Mouse (Mus musculus): Measurements from ENCODE around the gene Klf1.

The Klf1 gene

DNA sequence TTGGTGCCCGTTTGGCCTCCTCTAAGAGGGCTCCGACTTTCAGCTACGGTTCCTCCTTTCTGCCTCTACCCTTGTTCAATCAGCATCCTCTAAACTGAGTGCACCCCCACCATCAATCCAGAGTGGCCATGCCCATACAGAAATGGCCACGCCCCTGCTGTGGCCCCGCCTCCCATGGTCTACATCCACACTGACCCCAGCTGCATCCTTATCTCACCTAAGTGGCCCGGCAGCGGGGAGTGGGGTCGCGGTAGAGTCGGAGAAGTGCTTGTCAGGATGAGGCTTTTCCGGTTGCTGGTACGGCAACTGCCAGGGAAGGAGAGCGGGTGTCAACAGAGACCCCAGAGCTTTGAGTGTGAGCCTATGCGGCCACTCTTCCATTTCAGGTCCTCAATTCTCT, 33.8 kb downstream of the Klf1 start:
- peak; percentile 23 for DNase-seq (ENCODE audit: low read depth)

DNA sequence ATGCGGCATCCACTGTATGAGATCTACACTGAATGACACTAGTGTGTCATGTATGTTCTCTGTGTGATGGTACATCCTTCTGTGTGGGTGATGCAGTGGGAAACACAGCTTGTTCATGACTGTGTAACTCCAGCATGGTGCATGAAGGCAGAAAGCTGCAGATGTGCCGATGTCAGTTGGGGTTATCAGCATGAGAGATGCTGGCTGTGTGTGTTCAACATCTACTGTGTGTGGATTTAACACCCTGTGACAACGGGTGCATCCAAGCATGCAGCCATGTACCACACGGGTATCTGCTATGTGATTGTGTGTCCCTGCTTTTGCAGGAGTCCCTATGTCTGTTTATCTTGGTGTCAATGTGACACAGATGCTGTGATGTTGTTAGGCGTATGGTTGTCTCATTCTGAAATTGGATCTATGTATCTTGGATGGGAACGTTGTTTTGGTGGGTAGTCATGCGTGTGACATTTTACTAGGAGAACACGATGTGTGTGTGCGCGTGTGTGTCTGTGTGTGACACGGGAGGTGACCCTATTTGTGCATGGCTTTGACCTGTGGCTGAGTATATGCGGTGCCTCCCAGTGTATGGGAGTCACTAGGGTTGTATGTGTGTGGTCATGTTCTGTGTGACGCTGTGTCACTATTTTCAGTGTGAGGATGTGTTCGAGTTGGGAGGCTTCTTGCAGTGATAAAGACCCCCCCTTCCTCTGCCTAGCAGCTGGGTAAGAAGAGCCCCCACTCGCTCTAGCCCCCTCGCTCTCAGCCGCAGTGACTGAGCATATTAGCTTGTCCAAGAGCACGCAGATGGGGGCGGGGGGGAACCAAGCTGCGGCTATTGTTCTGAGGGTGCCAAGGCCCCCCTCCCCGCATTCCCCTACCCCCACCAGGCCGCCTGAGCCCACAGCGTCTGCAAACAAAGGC, 34.6 kb downstream of the Klf1 start:
- DNase-seq (ENCODE audit: low read depth) = peak; percentile 29

DNA sequence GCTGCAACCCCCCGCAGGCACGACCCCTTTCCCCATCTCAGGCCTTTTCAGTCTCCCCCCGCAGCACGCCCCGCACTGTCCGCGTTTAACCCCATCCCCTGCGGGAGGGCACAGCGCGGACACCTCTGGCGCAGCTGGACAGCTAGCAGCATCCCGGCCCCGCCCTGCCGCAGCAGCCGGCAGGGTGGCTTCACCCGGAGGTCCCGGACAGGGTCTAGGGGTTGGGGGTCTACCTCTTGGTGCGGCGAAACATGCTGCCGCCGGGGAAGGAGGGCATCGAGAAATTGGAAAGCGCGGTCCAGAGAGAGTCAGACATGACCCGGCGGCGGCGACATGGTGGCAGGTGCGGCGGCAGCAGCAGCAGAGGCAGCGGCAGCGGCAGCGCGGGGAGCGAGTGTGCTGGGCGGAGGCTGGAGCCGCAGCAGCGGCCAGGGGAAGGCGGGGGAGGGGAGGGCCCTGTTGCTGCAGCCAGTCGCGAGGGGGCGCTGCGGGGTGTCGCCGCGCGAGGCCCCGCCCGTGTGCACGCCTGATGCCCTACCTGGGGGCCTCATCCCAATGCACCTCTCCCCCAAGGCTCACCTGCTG, 35.3 kb downstream of the Klf1 start, which contains the start of gene Mast1:
Mast1 (minus strand) TSS at position 398 of the 585 bp plus-strand sequence.
- DNase-seq (ENCODE audit: low read depth) = peak; percentile 80

DNA sequence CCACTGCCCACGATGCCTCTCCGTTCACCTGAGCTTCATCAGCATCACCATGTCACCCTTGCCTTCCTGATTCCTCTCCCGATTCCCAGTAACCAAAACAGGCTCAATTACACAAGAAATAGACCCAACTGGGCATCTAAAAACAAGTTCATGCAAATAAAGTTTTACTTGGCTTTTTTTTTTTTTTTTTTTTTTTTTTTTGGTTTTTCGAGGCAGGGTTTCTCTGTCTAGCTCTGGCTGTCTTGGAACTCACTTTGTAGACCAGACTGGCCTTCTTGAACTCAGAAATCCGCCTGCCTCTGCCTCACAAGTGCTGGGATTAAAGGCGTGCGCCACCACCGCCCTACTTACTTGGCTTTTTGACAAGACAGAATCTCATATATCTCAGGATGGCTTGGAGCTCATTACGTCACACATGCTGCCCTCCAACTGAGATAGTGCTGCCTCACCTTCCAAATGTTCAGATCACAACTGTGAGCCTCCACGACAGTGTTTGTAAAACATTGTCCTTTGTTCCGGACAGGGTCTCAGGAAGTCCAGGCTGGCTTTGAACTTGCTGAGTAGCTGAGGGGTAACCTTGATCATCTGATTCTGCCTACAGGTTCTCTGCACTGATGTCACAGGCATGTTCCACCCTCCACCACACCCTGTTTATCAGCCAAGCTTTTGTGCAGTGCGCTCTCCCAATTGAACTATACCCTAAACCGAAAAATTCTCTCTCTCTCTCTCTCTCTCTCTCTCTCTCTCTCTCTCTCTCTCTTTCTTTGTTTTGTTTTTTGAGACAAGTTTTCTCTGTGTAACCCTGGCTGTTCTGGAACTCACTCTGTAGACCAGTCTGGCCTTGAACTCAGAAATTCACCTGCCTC, 36.1 kb downstream of the Klf1 start:
- DNase-seq (ENCODE audit: low read depth) = no peak

DNA sequence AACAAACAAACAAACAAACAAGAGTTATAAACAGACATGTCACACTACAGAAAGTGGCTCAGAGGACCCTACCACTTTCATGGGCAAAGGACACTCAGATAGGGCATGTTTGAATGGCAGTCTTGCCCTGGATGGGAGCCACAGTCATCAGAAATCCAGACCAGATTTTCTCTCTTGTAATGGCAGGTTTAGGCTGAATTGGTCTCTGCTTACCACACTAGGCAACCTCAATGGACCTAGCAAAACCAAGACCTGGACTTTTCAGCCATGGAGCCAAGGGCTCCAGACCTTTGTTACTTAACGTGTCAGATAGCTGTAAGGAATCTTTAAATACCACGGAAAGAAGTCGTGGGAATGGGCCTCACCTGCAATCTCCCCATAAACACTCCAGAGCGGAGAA, 42.0 kb downstream of the Klf1 start:
- no peak for DNase-seq (ENCODE audit: low read depth)

DNA sequence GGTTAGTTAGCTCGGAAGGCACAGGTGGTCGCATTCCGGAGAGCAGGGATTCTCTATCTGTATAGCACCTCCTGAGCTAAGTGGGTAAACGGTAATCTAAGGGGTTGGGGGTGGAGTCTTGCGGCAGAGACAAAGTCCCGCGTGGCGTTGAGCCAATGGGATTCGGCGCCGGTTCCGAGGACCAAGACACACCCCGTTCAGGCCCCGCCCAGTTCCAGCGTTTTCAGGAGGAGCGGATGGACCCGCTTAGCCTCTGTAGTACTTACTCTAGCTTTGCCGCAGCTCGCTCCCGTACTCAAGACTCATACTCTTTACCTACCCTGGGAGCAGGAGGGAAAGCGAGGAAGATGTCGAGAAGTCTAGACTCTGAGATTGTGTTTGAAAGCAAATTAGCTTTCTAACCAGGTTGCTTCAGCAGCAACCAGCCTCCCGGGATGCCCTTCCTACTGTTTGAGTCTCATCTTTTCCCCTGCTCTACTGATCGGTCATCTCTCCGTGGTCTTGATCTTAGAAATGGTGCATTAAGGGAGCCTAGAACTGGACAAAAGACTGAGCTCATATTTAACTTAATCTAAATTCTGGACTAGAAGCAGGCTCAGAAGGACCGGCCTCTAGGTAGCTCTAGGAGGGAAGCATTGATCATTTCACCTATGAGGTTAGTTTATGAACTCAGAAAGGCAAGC, 42.9 kb downstream of the Klf1 start:
- DNase-seq (ENCODE audit: low read depth) = peak; percentile 55

DNA sequence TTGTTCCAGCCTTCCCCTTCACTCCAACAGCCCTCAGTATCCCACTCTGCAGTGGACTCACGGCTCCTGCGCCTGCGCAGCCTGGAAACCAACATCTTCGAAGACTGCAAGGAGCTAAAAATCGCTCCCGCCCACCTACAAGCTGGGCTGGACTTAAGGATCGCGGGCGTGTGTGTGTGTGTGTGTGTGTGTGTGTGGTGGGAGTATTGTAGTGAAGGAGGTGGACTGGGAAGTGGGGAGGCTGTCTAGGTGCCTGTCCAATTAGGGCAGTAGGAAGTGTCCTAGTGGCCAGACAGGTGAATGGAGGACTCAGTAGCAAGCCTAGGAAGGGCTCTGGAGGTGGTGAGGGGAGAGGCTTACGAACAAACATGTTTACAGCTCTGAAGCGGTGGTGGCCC, 43.5 kb downstream of the Klf1 start:
- DNase-seq (ENCODE audit: low read depth) = no peak

DNA sequence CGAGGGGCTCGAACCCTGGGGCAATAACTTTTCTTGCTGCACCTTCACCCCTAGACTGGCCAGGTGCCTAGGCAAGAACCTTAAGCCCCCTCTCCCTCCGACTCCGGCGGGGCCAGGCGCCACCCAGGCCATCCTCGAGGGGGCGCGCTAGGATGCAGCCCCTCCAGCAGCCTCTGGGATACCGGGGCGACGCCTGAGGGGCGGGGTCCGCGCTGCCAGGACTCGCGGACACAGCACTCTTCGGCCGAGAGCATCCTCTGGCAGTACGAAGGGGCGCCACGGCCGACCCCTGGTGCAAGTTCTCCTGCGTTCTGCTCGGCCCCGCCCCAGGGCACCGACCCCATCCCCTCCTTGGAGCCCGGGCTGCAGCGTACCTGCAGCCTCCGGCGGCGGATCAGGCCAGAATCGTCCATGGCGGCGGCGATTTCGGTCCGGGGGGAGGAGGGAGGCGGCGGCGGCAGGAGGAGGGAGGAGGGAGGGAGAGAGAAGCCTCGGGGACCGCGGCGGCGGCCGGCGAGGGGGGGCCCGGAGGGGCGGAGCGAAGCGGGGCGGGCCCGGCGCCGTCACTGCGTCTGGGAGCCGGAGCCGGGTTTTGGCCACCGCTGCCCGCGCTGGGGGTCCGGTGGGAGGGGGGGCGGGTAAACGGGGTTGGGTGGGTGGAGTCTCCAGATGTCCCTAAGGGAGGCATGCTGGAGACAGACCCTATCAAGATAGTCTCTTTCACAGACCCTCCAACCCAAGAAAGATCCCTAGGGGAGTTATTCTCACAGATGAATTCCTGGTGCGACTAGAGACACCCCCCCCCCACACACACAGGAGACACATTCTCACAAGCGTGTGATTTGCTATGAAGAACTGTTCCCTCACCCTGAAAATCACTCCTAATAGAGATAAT, 44.2 kb downstream of the Klf1 start:
- no peak for DNase-seq (ENCODE audit: low read depth)

DNA sequence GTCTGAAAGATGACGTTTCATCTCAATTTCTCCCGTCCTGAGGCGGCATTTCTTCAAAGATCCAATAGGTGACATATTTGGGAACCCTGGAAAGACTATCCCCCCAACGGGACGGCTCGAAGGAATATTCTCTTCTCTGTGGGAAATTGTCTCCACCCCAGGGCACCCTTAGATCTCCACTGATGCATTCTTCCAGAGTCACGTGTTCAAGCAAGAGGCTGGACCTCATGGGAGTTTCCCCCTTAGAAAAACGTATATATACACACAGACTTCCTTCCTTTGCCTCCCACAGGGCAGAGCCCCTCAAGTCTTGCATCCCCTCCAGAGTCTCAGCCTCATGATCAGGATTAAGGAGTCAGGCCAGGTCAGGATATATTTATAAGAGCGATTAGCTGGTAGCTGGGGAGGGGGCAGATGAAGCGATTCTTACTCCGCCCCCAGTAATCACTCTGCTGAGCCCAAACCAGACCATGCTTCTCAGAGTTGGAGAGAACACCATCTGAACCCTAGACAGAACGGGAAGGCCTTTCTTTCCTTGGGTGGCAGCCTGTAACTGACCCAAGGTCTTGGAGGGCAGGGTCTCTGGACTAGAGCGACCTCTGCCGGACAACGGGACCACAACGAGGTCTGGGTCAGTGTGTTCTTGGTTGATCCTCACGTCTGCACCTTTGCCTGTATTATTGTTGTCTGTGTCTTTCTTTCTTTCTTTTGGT, 45.0 kb downstream of the Klf1 start, which contains the start of gene Rtbdn:
Rtbdn (plus strand) TSS at position 464 of the 713 bp plus-strand sequence.
- DNase-seq (ENCODE audit: low read depth) = peak; percentile 19

DNA sequence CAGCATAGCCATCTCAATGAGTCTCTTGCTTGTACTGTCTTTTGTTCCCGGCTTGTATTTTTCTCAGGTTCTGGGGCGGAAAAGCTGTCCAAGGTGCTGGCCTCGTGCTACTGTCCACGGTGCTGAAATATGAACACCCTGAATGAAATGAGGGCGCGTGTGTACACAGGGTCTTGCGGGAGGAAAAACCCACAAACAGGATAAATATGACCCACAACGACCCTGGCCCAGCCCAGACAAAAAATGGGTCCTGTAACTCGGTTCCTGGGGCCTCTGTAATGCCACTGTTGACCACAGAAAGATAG, 45.5 kb downstream of the Klf1 start:
- DNase-seq (ENCODE audit: low read depth) = peak; percentile 60

DNA sequence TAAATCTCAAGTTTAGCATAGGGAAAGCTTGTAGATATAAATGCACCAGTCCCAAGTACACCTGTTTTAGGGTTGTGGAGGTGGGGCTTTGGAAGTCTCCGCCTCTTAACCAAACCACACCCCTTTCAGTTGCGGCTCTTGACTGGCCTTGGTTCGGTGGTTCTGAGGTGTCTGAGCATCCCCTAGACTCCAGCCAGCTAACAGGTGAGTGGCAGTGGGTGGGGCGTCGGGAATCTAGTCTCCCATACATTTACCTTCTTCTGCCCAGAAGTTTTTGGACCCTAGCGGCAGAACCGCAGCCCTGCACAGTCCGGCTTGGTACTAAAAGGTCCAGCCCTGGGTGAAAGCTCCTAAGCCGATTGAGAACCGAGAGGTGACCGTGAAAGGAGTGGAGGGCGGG, 48.0 kb downstream of the Klf1 start:
- DNase-seq (ENCODE audit: low read depth) = no peak

DNA sequence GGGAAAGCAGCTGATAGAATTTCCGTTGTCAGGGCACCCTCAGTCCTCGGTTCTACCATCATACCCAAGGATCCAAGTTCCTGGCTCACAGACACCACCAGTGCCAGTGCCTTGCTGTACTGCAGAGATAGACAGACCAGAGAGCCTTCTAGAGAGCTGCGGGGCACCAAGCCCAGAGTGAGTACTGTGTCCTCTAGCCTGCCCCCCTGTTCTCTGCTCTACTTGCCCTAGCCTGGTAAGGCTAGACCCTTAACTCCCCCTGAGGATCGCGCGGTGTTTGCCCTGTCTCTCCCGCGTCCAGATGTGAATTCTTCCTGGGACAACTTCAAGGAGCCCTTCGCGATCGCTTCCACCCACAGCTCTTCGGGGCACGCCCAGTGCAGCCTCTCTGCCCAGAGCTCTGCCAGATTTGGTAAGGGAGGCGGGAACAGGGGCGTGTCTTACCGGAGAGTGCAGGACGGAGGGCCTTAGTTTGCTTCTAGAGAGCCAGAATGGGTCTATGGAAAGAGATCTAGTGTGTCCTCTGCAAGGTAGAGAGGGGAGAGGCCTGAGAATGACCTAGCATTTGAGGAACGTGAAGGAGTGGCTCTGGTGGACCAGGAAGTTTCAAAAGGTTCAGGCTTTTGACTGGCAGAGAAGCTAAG, 51.0 kb downstream of the Klf1 start:
- peak; percentile 44 for DNase-seq (ENCODE audit: low read depth)

All from naive thymus-derived CD4-positive, alpha-beta T cell, adult 2 months (primary cell).